Mouse (Mus musculus) fat pad, adult 2 months (tissue): Measurements from ENCODE around the gene Dnajc16.

Experiments used
- DNase-seq: peaks from one replicate; pipeline ENCODE4 v3.0.0-alpha.2; 2011; ENCODE audit warnings: low read depth, low spot score; ENCODE audit errors: extremely low read depth

Gene Dnajc16

DNA sequence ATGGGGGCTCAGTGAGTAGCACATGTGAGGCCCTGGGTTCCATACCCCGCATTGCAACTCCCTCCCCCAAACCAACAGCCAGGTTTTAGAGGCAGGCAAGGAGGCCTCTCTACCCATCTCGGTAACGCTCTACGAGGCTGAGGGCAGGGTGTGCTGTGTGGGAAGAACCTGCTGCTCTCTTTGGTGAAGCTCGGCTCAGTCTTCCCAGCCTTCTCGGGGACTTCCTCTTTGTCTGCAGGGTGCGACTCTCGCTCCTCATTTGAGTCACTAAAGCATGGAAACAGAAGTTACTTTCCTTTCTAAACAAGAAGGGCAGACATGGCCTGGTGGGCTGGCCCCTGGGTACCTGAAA lies 24.4 kb downstream of the Dnajc16 start:
- DNase-seq = no peak

DNA sequence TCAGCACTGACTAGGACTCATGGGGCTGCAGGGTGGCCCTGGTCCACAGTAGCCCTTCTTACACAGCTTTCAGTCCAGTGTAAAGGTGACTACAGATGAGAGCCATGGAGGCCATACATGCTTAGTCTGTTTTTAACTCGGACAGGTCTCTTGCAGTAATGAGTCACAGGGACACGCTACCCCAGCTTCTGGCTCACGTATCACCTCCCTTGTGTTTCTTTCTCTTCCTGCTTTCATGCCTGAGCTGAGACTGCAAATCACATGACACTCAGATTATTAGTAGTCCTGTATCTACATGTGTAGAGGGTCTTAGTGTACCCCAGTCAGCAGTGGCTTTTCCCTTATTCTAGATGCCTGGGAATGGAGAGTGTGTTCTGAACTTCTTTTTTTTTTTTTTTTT lies 25.7 kb downstream of the Dnajc16 start:
- DNase-seq = no peak

DNA sequence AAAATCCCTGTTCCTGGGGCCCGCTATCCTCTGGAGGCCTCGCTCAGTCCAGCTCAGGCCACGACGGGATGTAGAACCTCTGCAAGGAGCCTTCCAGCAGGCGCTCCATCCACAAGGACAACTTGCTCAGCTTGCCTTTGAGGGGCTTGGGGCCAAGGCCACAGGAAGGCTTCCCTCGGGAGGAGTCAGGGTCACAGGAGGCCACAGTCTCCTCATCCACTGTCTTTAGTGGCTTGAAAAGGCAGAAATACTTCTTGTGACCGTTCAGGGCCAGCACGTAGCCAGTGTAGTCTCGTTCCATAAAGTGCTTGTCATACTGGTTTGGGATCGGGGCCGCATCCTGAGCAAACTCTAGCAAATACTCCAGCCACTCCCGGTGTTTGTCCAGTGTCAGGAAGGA lies 27.3 kb downstream of the Dnajc16 start:
- DNase-seq = no peak

DNA sequence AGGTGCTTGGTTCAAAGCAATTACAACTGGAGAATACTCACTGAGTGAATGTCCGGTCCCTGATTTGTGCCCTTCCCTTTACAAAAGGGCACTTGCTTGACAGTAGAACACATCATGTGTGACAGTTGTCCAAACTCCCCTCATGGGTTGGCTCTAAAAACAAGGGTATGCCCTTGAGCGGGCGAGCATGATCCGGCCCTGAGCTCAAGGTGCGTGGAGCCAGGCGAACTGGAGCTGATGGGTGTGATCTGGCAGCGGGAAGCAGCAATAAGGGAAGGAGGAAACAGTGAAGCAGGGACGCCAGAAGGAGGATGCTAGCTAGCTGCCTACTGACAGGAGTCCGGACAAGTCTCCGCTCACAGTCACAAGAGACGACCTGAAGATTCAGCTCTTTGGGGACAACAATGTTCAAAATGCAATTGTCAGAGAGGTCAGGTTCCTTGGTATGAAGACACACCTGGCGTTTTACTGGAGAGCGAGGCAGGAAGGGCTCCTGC lies 28.6 kb downstream of the Dnajc16 start:
- DNase-seq = no peak

DNA sequence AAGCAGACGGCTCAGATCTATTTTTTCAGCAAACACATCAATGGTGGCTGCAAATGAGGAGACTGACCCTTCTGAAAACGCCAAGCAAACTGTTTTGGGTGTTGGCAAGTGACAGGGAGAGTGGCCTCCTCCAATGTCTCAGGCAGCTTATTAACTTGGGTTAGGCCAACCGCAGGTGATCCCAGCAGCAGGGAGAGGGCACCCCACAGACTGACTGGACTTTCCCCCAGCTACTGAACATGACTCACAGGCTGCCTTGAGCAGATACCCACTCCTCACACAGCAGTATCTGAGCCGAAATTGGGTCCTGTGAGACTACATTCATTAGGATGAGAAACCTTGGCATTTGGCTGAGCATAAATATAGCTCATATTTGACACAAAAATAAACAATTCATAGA lies 29.8 kb downstream of the Dnajc16 start:
- DNase-seq = no peak

DNA sequence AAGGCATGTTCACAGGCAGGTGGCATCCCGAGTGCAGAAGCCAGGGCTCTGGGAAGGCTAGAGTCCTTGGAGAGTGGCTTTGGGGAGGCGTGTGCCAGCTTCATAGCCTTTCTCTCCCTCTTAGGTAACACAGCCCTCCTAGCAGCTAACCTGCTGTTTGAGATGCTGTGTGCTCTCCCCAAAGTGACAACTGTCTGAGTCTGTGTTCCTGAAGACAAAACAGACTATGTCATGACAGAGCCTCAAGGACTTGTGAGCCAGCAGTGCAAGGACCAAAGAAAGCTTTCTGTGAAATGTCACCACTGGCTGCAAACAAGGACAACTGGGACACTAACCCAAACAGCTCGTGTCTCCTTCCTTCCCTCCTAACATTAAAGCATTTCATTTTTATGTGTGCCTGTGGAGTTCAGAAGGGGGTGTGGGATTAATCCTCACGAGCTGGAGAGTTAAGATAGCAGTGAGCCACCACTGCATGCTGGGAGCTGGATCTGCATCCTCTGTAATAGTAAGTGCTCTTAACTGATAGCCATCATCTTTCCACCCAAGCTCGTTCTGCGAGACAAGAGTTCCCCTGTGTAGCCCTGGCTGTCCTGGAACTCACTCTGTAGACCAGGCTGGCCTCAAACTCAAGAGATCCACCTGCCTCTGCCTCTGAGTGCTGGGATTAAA lies 31.7 kb downstream of the Dnajc16 start:
- no peak for DNase-seq

DNA sequence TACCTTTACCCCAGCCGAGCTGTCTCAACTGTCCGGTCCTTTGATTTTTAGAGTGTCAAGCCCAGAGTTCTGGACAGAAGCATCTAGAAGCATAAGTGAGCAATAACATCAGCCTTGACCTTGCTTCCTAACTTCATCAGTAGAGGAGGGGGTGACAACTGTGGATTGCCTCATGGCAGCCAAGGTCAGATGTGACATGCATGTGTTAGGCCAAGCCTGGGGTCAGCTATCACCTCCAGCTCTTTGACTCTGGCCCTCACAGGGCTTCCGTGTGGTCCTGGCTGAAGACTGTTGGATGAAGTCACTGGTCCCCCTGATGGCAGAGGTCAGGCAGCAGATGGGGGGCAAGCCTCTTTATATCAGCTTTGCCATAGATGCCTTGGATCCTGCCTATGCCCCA lies 33.6 kb downstream of the Dnajc16 start:
- no peak for DNase-seq

DNA sequence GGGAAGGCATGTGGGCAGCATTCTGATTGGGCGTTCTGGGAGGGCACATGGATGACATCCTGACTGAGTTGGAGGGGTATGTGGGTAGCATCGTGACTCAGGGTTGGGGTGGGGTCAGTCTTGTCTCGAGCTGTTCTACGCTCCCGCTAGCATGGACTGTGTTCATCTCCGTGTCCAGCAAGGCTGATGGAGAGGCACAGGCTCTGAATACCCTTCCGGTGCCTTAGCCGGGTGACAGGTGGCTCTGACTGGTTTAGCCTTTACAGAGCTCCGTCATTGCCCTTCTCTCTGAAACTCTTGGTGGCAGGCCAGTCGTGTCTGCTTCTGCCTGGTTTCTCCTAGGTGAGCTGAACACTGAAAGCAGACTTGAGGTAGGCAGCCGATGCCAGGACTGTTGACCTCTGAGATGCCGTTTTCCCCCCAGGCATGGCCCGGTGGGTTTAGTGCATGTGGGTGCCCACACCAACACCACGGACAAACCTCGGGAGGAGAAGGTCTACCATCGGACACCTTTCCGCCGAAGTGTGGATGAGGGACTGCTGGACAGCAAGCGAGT lies 35.3 kb downstream of the Dnajc16 start:
- DNase-seq = no peak

DNA sequence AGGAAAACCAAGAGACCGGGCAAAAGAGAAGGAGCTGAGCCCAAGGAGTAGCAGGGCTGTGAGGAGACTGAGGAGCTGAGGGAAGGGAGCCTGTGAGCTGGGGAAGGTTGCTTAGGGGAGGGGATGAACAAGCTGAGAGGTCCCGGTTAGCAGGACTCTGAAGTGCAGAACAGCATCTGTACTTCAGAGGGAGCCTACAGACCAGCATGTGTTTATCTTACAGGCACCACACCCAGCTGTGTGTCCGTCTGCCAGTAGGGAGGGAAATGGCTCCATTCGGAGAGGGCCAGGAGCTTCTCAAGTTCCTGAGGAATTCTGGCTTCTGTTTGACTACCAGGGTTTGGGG lies 38.7 kb downstream of the Dnajc16 start:
- no peak for DNase-seq

DNA sequence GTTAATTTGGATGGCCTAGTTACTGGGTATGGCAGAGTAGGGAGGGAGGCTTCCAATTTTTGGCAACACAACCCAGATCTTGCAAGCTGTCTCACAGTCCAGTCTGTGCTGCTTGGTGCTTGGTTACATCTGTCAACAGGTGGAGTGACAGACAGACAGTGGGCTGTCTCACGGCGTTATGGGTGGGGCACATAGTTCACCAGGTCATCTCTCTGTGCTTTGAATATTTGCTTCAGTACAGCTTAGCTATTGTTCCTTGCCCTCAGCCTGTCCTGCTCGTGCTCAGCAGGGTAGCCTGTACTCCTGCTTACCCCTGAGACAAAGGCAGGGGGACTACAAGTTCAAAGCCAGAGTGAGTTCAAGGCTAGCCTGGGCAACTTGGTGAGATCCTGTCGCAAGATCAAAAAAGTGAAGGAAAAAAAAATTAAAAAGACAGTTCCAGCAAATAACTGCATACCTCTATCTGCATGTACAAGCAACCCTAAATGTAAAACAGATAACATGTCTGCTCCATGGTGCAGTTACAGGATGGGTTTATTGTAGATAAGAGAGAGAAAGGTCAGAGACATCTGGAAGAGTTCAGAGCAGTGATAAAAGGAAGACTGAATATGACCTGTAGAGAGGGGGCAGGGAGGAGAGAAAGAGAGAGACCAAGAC lies 39.2 kb downstream of the Dnajc16 start:
- DNase-seq = no peak

DNA sequence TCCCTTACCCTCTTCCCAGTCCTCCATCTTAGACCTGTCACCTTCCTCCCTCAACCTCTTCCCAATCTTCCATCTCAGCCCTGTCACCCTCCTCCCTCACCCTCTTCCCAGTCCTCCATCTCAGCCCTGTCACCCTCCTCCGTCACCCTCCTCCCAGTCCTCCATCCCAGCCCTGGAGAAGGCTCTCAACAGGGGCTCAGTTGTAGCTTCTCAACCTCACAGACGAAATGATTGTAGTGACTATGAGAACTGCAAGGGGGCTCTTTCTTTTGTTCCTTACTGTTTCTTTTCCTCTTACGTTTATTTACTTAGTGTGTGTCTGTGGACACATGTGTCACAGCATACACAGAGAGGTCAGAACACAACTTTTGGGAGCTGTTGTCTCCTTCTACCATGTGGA lies 39.9 kb downstream of the Dnajc16 start:
- DNase-seq = no peak

DNA sequence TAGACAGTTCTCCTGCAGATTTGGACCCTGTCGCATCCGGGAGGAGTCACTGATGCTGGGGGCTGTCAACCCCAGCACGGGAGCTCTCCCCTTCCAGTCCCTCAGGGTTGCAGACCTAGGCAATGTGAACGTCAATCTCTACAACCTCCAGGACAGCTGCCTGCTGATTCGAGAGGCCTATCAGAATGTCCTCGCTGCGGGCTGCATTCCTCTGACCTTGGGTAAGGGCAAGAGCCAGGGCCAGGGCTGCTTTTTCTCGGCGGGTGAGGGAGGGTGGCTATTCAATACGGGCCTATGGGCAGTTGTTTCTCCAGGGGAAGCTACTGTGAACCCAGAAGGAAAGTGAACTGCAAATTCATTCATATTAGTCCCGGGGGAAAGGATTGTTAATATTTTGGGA lies 41.2 kb downstream of the Dnajc16 start:
- DNase-seq = no peak

DNA sequence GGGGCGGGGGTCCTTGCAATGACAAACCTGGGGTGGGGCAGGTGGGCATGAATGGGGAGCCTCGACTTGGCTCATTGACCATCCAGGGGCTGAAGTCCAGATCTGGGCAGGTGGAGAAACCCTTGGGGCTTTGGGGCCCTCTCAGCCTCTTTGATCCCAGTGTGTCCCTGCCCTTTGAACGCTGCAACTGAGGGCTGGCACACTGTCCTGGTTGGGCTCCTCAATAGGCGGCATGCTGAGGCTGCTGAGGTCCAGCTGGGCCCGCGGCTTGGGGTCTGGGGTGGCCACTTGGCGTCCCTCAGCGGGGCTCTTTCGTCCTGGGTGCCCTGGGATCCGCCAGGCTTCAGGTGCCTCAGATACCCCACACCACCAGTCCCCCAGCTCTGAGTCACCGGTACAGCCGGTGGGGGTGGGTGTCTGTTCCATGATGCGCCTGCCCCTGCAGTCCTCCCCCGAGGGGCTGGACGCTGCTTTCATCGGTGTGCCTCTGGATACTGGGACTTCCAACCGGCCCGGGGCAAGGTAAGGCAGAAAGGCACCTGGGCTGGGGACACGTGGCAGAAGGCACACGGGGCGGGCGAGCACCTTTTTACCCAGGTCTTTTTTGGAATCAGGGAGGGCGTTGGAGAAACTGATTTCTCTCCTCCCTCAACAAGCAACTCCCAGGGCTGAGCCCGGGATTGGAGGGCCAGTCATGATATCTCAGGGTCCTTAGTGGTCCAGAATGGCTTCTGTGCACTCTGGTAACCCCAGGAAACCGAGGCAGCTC lies 44.0 kb downstream of the Dnajc16 start, which contains the start of gene Agmat:
TSS of gene Agmat (plus strand) at position 95 of the 769 bp plus-strand sequence.
- no peak for DNase-seq

DNA sequence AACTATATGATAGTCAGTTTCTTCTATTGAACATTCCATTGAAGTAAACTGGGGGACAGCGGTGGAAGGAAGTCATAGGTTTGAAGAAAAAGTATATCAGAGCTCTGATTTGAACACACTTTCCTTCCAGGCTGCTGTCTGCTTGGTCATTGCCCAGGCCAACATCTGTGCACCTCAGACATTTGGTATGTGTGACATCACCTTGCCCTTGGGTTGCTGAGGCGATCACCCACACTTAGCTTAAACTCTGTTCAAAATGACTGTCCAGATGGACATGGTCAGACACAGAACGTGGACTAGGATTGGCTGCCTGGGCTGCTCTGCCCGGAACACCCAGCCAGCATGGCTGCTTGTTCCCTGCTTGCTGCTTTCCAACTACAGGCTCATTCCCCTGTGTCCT lies 48.4 kb downstream of the Dnajc16 start:
- DNase-seq = no peak

DNA sequence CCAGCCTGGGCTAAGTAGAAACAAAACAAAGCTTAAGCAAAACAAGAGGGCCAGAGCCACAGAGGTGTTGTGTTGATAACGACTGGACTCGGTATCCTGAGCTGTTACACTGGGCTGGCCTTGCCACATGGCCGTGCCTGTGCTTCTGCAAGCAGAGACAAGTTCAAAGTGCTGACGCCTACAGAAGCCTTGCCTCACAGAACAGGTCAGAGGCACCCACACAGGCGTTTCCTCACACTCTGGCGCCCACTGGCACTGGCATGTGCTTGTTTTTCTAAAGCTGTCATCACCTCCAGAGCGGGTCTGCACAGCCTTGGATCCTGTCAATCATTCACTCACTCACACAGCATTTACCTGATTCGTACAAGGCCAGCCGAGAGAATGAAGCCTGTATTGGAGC lies 48.9 kb downstream of the Dnajc16 start:
- peak; percentile 93 for DNase-seq

DNA sequence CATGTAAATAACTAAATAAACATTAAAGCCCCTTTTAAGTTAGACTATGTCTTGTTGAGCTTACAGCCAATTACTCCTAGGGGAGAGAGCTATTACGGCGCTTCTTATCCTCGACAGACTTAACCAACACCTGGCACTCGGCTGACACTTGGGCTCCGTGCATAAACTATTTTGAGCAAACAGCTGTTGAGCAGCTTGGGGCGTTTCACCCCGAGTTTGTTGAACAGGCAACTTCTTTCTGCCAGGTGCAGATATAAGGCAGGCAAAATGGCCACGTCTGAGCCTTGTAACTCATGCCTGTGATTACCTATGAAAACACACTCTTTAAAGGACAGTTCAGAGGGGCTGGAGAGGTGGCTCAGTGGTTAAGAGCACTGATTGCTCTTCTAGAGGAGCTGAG lies 52.7 kb downstream of the Dnajc16 start:
- DNase-seq = no peak

DNA sequence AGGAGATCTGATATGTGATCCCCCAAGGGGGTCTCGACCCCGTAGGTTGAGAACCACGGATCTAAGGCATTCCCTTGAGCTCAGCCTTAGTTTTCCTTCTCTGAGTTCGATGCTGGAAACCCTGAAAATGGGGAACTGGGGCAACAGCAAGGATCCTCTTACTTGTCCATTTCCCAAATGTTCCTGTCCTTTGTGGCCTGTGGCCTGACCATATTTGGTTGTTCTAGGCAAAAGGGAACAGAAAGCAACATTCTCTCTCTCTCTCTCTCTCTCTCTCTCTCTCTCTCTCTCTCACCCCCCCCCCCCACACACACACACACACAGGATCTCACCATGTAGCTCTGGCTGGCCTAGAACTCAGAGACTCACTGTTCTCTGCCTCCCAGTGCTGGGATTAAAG lies 53.9 kb downstream of the Dnajc16 start:
- no peak for DNase-seq

DNA sequence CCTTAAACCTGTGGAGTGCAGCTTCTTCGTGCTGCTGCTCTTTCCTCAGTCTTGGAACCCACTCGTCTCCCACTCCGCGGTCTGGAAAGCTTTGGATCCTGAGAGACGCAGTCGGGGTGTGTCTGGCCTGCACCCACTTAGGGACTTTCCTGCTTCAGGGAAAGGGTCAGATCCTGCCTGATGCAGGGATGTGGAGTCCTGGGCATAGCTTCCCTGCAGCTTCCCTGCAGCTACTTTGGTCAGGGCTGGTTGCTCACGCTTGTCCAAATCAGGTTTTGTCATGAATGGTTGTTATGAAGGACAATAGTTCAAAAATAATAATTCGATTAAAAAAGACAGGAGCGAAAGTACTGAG lies 55.5 kb downstream of the Dnajc16 start:
- no peak for DNase-seq

DNA sequence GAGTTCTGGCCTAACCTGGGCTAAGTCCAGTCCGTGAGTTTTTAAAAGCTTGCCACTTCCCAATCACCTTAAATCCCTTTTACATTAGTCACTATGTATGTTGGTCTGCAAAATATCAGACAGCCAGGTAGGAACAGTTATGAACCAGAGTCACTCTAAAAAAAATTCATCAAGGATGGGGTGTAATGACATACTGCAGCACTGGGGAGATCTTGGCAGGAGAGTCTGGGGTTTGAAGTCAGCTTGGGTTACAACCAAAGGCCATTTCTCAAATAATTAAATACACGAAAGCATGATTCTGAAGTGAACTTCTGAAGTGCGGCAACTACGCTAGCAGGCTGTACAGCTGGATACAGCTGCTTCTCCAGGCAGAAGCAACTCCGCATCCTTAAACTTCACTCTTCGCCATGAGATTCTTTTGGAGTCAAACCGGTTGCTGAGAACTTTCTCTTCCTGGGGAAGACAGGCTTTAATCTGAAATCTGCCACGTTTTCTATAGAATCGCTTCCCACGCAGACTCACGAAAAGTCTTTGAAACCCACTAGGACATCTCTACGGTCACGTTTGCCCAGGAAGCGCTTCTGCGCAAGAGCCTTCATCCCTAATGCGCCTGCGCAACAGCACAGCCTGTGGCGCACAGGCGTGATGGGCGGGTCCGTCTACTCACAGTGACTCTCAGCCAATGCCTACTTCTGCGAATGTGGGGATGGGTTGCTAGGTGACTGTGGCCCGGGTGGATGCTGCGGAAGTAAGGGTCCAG lies 56.1 kb downstream of the Dnajc16 start:
- DNase-seq = no peak

DNA sequence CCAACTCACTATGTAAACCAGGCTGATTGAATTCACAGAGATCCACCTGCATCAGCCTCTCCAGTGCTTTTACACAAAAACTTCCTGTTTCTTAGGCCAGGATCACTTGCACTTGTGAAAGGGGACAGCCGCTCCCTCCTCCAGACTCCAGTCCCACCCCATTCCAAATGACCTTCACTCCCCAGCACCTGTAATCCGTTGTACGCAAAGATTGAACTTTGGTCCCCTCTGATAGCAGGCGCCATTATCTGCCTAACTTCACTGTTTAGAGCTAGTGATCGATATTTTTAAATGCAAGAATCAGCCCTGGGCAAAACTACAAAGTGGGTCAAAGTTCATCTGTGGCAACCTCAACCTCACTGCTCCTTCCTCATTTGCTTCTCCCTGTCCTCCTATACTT lies 59.0 kb downstream of the Dnajc16 start:
- no peak for DNase-seq

DNA sequence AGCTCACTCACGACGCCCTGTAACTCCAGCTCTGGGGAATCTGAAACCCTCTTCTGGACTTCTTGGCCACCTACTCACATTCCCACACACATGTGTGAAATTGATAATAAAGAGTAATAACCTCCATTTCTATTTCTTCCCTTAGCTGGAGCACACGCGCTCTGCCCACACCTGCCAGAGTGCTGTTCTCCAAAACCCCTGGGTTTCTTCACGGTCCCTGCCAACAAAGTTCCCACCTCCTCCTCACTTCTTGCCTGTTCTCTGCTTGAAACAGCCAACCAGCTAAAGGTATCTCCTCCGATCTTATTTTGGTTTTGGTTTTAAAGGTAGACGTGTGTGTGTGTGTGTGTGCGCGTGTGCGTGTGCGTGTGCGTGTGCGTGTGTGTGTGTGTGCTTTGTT lies 60.3 kb downstream of the Dnajc16 start:
- DNase-seq = no peak
